Mouse (Mus musculus) hindbrain, postnatal 0 days (tissue): ENCODE measurements around the gene Tex46. TPM values are rescaled to one million over a fixed set of nuclear protein-coding genes. Genes with fewer than 3 reads are reported as not detected.
A peak's percentile ranks its signal among the peaks of the same experiment; 100 is the strongest.

Experiments
- ATAC-seq: fragments of 200-750 bp; cut with Nextera tagmentation; 2 replicates; pipeline ENCODE4 v1.8.0; 2017; ENCODE audit warnings: mild to moderate bottlenecking, moderate TSS enrichment, moderate library complexity
- DNase-seq: peaks from one replicate; pipeline ENCODE4 v3.0.0-alpha.2; 2015; ENCODE audit warnings: low spot score
- H3K27ac ChIP-seq: fragments of 300-500 bp; sonication (generic); 2 replicates; pipeline ENCODE4 v1.5.1; 2014; ENCODE audit warnings: mild to moderate bottlenecking
- H3K27me3 ChIP-seq: fragments of 300-500 bp; sonication (generic); 2 replicates; pipeline ENCODE4 v1.6.1; 2014; ENCODE audit warnings: low read length, mixed read lengths; ENCODE audit not compliant: insufficient read depth
- H3K36me3 ChIP-seq: fragments of 300-500 bp; sonication (generic); 2 replicates; pipeline ENCODE4 v1.6.1; 2014; ENCODE audit warnings: low read length, mixed read lengths; ENCODE audit not compliant: insufficient read depth
- H3K4me1 ChIP-seq: fragments of 300-500 bp; sonication (generic); 2 replicates; pipeline ENCODE4 v1.6.1; 2014; ENCODE audit warnings: antibody characterized with exemption, low read length, mixed read lengths; ENCODE audit not compliant: insufficient read depth
- H3K4me2 ChIP-seq: fragments of 300-500 bp; sonication (generic); 2 replicates; pipeline ENCODE4 v1.6.1; 2014; ENCODE audit warnings: low read depth, mild to moderate bottlenecking, low read length, moderate library complexity, mixed read lengths
- H3K4me3 ChIP-seq: fragments of 300-500 bp; sonication (generic); 2 replicates; pipeline ENCODE4 v1.5.1; 2014; ENCODE audit warnings: low read length
- H3K9ac ChIP-seq: fragments of 300-500 bp; sonication (generic); replicated peaks from 2 replicates; pipeline ENCODE4 v1.6.1; 2014; ENCODE audit warnings: mild to moderate bottlenecking, low read length, moderate library complexity, mixed read lengths
- H3K9me3 ChIP-seq: fragments of 300-500 bp; sonication (generic); 2 replicates; pipeline ENCODE4 v1.6.1; 2016; ENCODE audit warnings: low read length, mixed read lengths
- CTCF ChIP-seq: IDR thresholded peaks from 2 replicates; pipeline ENCODE4 v1.5.1; 2016; ENCODE audit warnings: antibody characterized with exemption, control low read depth, low read depth
- WGBS: fragments of 180-500 bp; shearing (Covaris S2); extraction: QIAGEN DNeasy Blood & Tissue Kit; methylation state at CpG from one replicate; pipeline ENCODE4 v1.1.7; 2014; 5-methylcytosine and 5-hydroxymethylcytosine counted together
- polyA plus RNA-seq: library from polyadenylated mRNA; unstranded; fragments of >200 nt; fragmentation: Nextera tagmentation; extraction: Ambion mirVana; gene quantifications from 2 replicates; pipeline ENCODE4 v1.2.1, GENCODE M21; 2015
- total RNA-seq: library from RNA; depleted of rRNA; stranded (reverse); fragments of >200 nt; gene quantifications from 2 replicates; pipeline ENCODE4 v1.2.3, GENCODE M21; 2014; rRNA removed

Tex46 gene
- total RNA-seq = not detected in 2 replicates
- not detected in 2 replicates for polyA plus RNA-seq

DNA sequence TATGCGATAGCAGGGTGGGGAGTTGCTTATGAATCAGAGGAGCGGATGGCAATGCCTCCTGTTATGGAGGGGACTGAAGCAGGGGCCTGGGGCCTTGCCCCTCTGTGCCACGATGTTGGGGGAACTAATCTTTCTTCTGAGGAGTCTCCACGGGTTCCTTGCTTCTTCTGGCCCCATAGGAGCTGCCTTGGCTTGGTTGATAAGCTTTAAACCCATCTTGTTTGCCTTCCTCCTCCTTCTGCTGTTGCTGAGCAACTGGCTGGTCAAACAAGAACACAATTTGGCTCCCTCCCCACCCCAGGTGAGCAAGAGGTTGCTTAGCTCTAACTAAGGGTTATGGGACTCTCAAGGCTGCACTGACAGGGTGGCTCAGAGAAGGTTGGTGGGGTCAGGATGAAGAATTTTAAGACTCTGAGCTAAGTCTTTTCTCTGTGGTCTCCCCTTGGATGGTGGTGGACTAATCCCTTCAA, at the start of gene Tex46:
Gene Tex46 (plus strand): TSS at position 51 of the 470 bp plus-strand sequence.
- 55% methylated on average over 4 of the region's 4 CpGs for WGBS
- Histone ChIP-seq H3K9me3 (no peaks in the 10 kb centered on the region), H3K9ac (no peak within 1 kb of the TSS), H3K27ac (no peak within 1 kb of the TSS), H3K4me3 (no peak within 1 kb of the TSS), H3K27me3 (no peaks in the 10 kb centered on the region), H3K4me2 (no peak within 1 kb of the TSS), H3K4me1 (no peaks in the 10 kb centered on the region), H3K36me3 (no peaks in the 10 kb centered on the region)
- DNase-seq (no peak), ATAC-seq (no peak)
- no peak for TF ChIP-seq CTCF

- no peak overlapping the region for H3K4me3 ChIP-seq
- H3K9me3 ChIP-seq = no peaks in the 10 kb centered on the region
- no peak for ATAC-seq
- no peak for TF ChIP-seq CTCF
- H3K36me3 ChIP-seq = peaks cover 32% of the 10 kb centered on the region
- H3K4me2 ChIP-seq = no peak overlapping the region
- DNase-seq = no peak
- no peak overlapping the region for H3K27ac ChIP-seq
- WGBS = 65% methylated on average over 6 of the region's 6 CpGs
- H3K27me3 ChIP-seq = no peaks in the 10 kb centered on the region
- H3K4me1 ChIP-seq = no peaks in the 10 kb centered on the region
- no peak overlapping the region for H3K9ac ChIP-seq
These were observed 47.5 kb upstream of the Tex46 start for GRCm38 (mm10) chr4:136562755-136563154.

GRCm38 (mm10) chr4:136568629-136569028, 41.6 kb upstream of the Tex46 start:
- ATAC-seq (no peak), DNase-seq (peak; percentile 12)
- no peaks in the 10 kb centered on the region for H3K27me3 ChIP-seq
- 75% methylated on average over 3 of the region's 3 CpGs for whole genome bisulfite sequencing
- H3K4me3 ChIP-seq = no peak overlapping the region
- H3K9me3 ChIP-seq = no peaks in the 10 kb centered on the region
- H3K27ac ChIP-seq = no peak overlapping the region
- H3K4me1 ChIP-seq = no peaks in the 10 kb centered on the region
- peaks cover 29% of the 10 kb centered on the region for H3K36me3 ChIP-seq
- H3K4me2 ChIP-seq = no peak overlapping the region
- peak; percentile 56 for TF ChIP-seq CTCF
- no peak overlapping the region for H3K9ac ChIP-seq

DNA sequence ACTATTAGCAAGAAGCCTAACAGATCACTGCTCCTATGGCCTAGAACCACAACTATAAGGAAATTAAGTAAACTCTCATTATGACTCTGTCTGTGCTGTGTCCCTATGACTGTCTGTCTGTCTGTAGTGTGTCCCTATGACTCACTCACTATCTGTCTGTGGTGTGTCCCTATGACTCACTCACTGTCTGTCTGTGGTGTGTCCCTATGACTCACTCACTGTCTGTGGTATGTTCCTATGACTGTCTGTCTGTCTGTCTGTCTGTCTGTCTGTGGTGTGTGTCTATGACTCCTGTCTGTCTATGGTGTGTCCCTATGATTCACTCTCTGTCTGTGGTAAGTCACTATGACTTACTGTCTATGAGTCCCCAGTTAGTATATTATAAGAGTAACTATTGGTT, 40.2 kb upstream of the Tex46 start:
- no peak for ATAC-seq
- Histone ChIP-seq H3K27ac (no peak overlapping the region), H3K4me1 (no peaks in the 10 kb centered on the region), H3K27me3 (no peaks in the 10 kb centered on the region), H3K4me2 (no peak overlapping the region), H3K4me3 (no peak overlapping the region), H3K9ac (no peak overlapping the region), H3K36me3 (peaks cover 24% of the 10 kb centered on the region), H3K9me3 (no peaks in the 10 kb centered on the region)
- TF ChIP-seq CTCF = no peak
- no peak for DNase-seq

GRCm38 (mm10) chr4:136581885-136582284, 28.4 kb upstream of the Tex46 start:
- Histone ChIP-seq H3K27me3 (no peaks in the 10 kb centered on the region), H3K4me3 (no peak overlapping the region), H3K4me2 (no peak overlapping the region), H3K27ac (no peak overlapping the region), H3K36me3 (no peaks in the 10 kb centered on the region), H3K9me3 (no peaks in the 10 kb centered on the region), H3K4me1 (no peaks in the 10 kb centered on the region; the same call in 1 of the 2 replicates), H3K9ac (no peak overlapping the region)
- 89% methylated on average over 3 of the region's 3 CpGs for WGBS
- ATAC-seq (no peak), DNase-seq (no peak)
- no peak for TF ChIP-seq CTCF

DNA sequence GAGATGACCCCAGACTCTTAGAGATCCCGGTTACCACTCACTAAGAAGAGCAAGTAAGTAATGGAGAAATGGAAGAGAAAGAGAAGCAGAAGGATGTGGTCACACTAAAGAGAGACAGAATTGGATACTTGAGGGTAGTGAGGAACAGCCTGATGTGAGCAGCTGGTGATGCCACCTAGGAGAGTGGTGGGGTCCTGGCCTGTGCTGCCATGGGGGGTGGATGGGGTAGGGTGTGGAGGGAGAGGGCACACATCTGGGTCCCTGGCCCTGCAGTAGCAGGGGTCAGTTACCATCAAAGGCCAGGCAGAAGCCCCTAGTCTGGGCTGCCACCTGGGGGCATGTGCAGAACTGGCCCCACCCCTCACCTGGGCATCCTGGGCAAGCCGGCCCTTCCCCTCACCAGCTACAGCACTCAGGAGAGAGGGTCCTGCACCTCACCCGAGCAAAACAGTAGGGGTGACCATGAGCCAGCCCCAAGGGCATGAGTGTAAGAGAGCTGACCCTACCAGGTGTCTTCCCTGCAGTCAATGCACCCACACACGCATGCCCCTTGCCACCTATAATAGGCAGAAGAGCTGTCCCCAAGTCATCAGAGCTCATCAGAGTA, 22.9 kb upstream of the Tex46 start:
- WGBS = 83% methylated on average over 4 of the region's 4 CpGs
- ATAC-seq = no peak
- Histone ChIP-seq H3K36me3 (peaks cover 5% of the 10 kb centered on the region; the same call in 1 of the 2 replicates), H3K4me1 (no peaks in the 10 kb centered on the region; the same call in none of the 2 replicates), H3K27me3 (no peaks in the 10 kb centered on the region), H3K4me2 (no peak overlapping the region), H3K27ac (no peak overlapping the region), H3K9me3 (no peaks in the 10 kb centered on the region), H3K4me3 (no peak overlapping the region), H3K9ac (no peak overlapping the region)
- TF ChIP-seq CTCF = no peak
- DNase-seq = no peak

DNA sequence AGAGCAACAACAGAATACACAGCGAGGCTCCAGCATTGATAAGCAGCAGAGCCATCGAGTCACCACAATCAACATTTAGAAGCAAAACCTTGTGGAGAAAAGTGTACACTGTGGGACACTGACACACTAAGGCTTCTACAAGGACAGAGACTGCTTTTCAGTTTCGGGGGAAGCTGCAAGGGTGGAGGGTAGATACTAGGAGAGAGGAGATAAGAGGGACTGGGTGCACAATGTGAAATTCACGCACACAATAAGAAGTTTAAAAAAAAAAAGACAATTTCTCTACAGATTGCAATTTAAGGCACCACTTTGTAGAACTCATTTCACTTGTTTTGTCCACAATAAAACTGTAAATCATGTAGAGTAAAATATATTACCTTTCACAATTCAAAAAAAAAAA, 22.2 kb upstream of the Tex46 start:
- Histone ChIP-seq H3K4me3 (no peak overlapping the region), H3K27me3 (no peaks in the 10 kb centered on the region), H3K4me1 (no peaks in the 10 kb centered on the region; the same call in none of the 2 replicates), H3K9me3 (no peaks in the 10 kb centered on the region), H3K36me3 (peaks cover 5% of the 10 kb centered on the region; the same call in 1 of the 2 replicates), H3K4me2 (no peak overlapping the region), H3K27ac (no peak overlapping the region), H3K9ac (no peak overlapping the region)
- WGBS = 91% methylated on average over 4 of the region's 4 CpGs
- no peak for TF ChIP-seq CTCF
- DNase-seq (no peak), ATAC-seq (no peak)
